Comparison of ENCODE assay signal across 8 mouse cellular contexts in genomic region chr8:122344219-122344618, GRCm38 (mm10). TPM values are rescaled to one million over a fixed set of nuclear protein-coding genes. Genes with fewer than 3 reads are reported as not detected.
DNase-seq lines count a peak whose midpoint lies in the region; ATAC-seq lines count a peak whose summit lies in the region.

No protein-coding gene starts in this region.

- H3K27me3 ChIP-seq in heart, embryonic 16.5 days (ENCODE audit: control insufficient read depth, insufficient read depth, low read length) = no peaks in the 10 kb centered on the region
- peaks cover 14% of the 10 kb centered on the region for H3K27me3 ChIP-seq in embryonic facial prominence, embryonic 11.5 days (ENCODE audit: control insufficient read depth, insufficient read depth, low read length)
- H3K27me3 ChIP-seq in liver, embryonic 11.5 days (replicated peaks; ENCODE audit: control insufficient read depth, insufficient read depth, low read length) = peaks cover 2% of the 10 kb centered on the region; the same call in 1 of the 2 replicates

- H3K4me3 ChIP-seq in heart, embryonic 16.5 days (ENCODE audit: low read length) = no peak overlapping the region
- H3K4me3 ChIP-seq in embryonic facial prominence, embryonic 11.5 days (ENCODE audit: low read depth, low read length) = no peak overlapping the region
- peak overlapping the region; percentile 29; the same call in 1 of the 2 replicates for H3K4me3 ChIP-seq in liver, embryonic 11.5 days (ENCODE audit: low read depth, low read length)

- WGBS in heart, embryonic 16.5 days = 4% methylated on average over 2 of the region's 5 CpGs
- WGBS in embryonic facial prominence, embryonic 11.5 days = 4% methylated on average over 2 of the region's 5 CpGs
- 9% methylated on average over 2 of the region's 5 CpGs for WGBS in liver, embryonic 11.5 days

- H3K4me1 ChIP-seq in heart, embryonic 16.5 days (ENCODE audit: control insufficient read depth, insufficient read depth, low read length) = peaks cover 41% of the 10 kb centered on the region
- H3K4me1 ChIP-seq in embryonic facial prominence, embryonic 11.5 days (ENCODE audit: control insufficient read depth, insufficient read depth, low read length) = peaks cover 3% of the 10 kb centered on the region; the same call in 1 of the 2 replicates
- H3K4me1 ChIP-seq in liver, embryonic 11.5 days (replicated peaks; ENCODE audit: control insufficient read depth, insufficient read depth, low read length) = peaks cover 64% of the 10 kb centered on the region

- peak; percentile 28; the same call in 1 of the 2 replicates for ATAC-seq in heart, embryonic 16.5 days (replicated peaks; ENCODE audit: extremely low read depth, insufficient read depth, low FRiP score)
- no peak for ATAC-seq in embryonic facial prominence, embryonic 11.5 days (replicated peaks; ENCODE audit: insufficient number of reproducible peaks, low FRiP score, low TSS enrichment, low read depth)
- peak; percentile 58 for ATAC-seq in liver, embryonic 11.5 days (replicated peaks; ENCODE audit: low FRiP score)

- no peak overlapping the region for H3K27ac ChIP-seq in heart, embryonic 16.5 days (ENCODE audit: low read length)
- H3K27ac ChIP-seq in embryonic facial prominence, embryonic 11.5 days (replicated peaks; ENCODE audit: low read depth, low read length) = no peak overlapping the region
- H3K27ac ChIP-seq in liver, embryonic 11.5 days (ENCODE audit: low read depth, low read length) = no peak overlapping the region; the same call in 1 of the 2 replicates

- H3K9ac ChIP-seq in heart, embryonic 16.5 days (ENCODE audit: low read length) = peak overlapping the region; percentile 32; the same call in 1 of the 2 replicates
- H3K9ac ChIP-seq in embryonic facial prominence, embryonic 11.5 days (replicated peaks; ENCODE audit: low read length) = no peak overlapping the region
- H3K9ac ChIP-seq in liver, embryonic 11.5 days (ENCODE audit: low read depth, low read length) = no peak overlapping the region

- H3K36me3 ChIP-seq in heart, embryonic 16.5 days (ENCODE audit: control insufficient read depth, insufficient read depth) = no peaks in the 10 kb centered on the region
- no peaks in the 10 kb centered on the region for H3K36me3 ChIP-seq in embryonic facial prominence, embryonic 11.5 days (replicated peaks; ENCODE audit: control insufficient read depth, insufficient read depth, low read depth, low read length)
- H3K36me3 ChIP-seq in liver, embryonic 11.5 days (ENCODE audit: control insufficient read depth, insufficient read depth, low read length) = peaks cover 2% of the 10 kb centered on the region; the same call in 1 of the 2 replicates

- DNase-seq in heart, adult 9 months (ENCODE audit: low spot score in 2 of 2) = no peak
- DNase-seq in ES-CJ7 (ENCODE audit: low read depth, low spot score) = peak; percentile 72
- DNase-seq in embryonic facial prominence, embryonic 11.5 days (ENCODE audit: low spot score) = peak; percentile 47
- peak; percentile 39 for DNase-seq in liver, embryonic 11.5 days (ENCODE audit: low spot score)
- no peak for DNase-seq in urinary bladder, postnatal 25 days (ENCODE audit: low spot score)
- no peak for DNase-seq in right cerebral cortex, postnatal 4 days
- no peak for DNase-seq in lung, postnatal 4 days

- no peaks in the 10 kb centered on the region for H3K9me3 ChIP-seq in heart, embryonic 16.5 days (replicated peaks; ENCODE audit: control insufficient read depth, low read length)
- H3K9me3 ChIP-seq in embryonic facial prominence, embryonic 11.5 days (replicated peaks; ENCODE audit: control insufficient read depth, low read length) = no peaks in the 10 kb centered on the region
- H3K9me3 ChIP-seq in liver, embryonic 11.5 days (ENCODE audit: control insufficient read depth, low read length) = no peaks in the 10 kb centered on the region

- peak overlapping the region; percentile 65; the same call in 1 of the 2 replicates for H3K4me2 ChIP-seq in heart, embryonic 16.5 days (ENCODE audit: low read depth, low read length)
- H3K4me2 ChIP-seq in embryonic facial prominence, embryonic 11.5 days (ENCODE audit: low read depth, low read length) = no peak overlapping the region; the same call in 1 of the 2 replicates
- H3K4me2 ChIP-seq in liver, embryonic 11.5 days = peak overlapping the region; percentile 43

RNA-seq across cellular contexts. Expression of gene Trhr2, which starts 16.3 kb away (rescaled TPM):
- not detected in 2 replicates for polyA plus RNA-seq in heart, embryonic 16.5 days (2015; fragmentation: Nextera tagmentation; extraction: Ambion mirVana)
- polyA plus RNA-seq in embryonic facial prominence, embryonic 11.5 days (2014; fragmentation: Nextera tagmentation; extraction: Ambion mirVana) = not detected in 2 replicates
- polyA plus RNA-seq in liver, embryonic 11.5 days (2014; fragmentation: Nextera tagmentation; extraction: Ambion mirVana) = not detected in 2 replicates

RNA-seq across cellular contexts. Expression of gene Zc3h18, which starts 32.2 kb away (rescaled TPM):
- polyA plus RNA-seq in heart, embryonic 16.5 days (2015; fragmentation: Nextera tagmentation; extraction: Ambion mirVana) = 28.2 and 28.7 TPM in 2 replicates
- polyA plus RNA-seq in embryonic facial prominence, embryonic 11.5 days (2014; fragmentation: Nextera tagmentation; extraction: Ambion mirVana) = 39.3 and 40.1 TPM in 2 replicates
- 41.3 and 44.2 TPM in 2 replicates for polyA plus RNA-seq in liver, embryonic 11.5 days (2014; fragmentation: Nextera tagmentation; extraction: Ambion mirVana)

Comparison
In these comparisons a context has a peak if more than half of its experiments do, and no peak if none do; other contexts are left out.
1. DNase-seq: peak in ES-CJ7 (single experiment), embryonic facial prominence, embryonic 11.5 days (single experiment) and liver, embryonic 11.5 days (single experiment); none in heart, adult 9 months (0 of 2), urinary bladder, postnatal 25 days (single experiment), right cerebral cortex, postnatal 4 days (single experiment) and lung, postnatal 4 days (0 of 2).